Mouse (Mus musculus): Measurements from ENCODE around the gene Gm884. TPM values are rescaled to one million over a fixed set of nuclear protein-coding genes. Genes with fewer than 3 reads are reported as not detected.
"Not testable (repeated sequence)": the region's sequence is repeated elsewhere in the genome, so short reads cannot be mapped to it uniquely, and the experiment has no call there.

Gene Gm884
- total RNA-seq, 1 experiment from 2014 or later = not detected

DNA sequence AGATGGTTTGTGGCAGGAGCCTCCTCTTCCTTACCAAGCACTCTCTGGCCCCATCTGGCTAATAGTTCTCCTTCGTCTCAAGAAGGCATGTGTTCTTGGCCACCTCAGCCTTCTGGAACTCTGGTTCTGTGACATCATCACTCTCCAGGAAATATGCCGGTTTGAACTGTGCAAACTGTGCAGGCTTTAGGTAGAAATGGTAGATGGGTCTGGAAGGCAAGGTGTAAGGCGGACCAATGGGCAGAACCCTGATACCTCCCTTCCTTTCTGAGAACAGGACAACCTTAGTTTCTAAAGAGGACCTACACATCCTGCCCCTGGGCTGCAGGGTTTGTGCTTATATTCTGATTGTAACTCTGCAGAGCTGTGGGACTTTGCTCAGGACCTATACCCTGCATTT is 17.9 kb upstream of the Gm884 start, which contains the start of gene Lyzl6:
Gene Lyzl6, minus strand, starts transcription at position 101 of the 400 bp plus-strand sequence.
- ATAC-seq (ENCODE audit: extremely low read depth, insufficient number of reproducible peaks, low FRiP score, poor library complexity, severe bottlenecking) = no peak

DNA sequence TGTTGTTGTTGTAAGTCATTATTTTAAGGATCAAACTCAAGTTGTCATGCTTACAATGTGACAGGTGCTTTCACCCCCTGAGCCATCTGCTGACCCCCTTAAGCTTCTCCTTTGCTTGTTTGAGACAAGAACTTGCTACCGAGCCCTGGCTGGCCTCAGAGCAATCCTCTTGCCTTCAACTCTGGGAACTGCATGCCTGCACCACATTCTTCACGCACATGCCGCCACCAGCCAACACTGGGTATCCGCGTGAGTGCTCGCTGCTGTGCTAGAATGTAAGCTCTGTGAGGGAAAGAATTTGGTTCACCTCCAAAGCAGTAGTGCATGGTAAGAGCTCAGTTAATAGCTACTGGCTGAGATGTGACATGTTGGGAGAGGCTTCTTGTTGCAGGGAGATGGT is 15.3 kb upstream of the Gm884 start:
- no peak for ATAC-seq (ENCODE audit: extremely low read depth, insufficient number of reproducible peaks, low FRiP score, poor library complexity, severe bottlenecking)

DNA sequence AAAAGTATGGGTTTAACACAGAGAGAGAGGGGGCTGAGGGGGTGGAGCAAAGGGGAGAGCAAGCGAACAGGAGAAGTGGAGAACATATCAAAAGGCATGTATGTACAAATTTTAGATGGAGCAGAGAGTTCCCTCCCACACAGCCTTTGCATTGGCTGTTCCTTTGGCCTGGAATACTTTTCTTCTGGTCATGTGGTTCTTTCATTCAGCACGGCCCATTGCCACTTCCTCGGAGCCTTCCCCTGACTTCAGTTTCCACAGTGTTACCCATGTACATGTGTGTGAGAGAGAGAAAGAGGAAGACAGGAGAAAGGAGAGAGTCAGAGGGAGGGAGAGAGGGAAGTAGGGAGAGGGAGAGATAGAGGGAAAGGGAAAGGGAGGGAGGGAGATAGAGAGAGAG is 14.5 kb upstream of the Gm884 start:
- no peak for ATAC-seq (ENCODE audit: extremely low read depth, insufficient number of reproducible peaks, low FRiP score, poor library complexity, severe bottlenecking)

DNA sequence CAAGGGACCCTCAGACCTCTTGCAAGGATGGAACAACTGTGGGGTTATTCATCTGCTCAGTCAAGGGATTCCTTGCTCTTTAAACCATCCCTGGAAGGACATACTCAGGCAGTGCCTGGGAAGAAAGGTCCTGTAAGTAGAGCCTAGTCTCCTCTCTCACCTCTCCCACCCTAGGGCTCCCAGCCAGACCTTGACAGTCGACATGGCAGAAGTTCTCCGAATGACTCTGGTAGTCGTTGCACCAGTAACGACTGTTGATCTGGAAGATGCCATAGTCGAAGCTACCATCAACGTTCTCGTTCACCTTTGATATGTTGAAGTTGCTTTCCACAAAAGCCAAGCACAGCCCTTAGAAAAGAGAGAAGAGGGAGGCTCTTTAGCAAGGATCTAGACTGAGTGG is 13.9 kb upstream of the Gm884 start:
- no peak for ATAC-seq (ENCODE audit: extremely low read depth, insufficient number of reproducible peaks, low FRiP score, poor library complexity, severe bottlenecking)

DNA sequence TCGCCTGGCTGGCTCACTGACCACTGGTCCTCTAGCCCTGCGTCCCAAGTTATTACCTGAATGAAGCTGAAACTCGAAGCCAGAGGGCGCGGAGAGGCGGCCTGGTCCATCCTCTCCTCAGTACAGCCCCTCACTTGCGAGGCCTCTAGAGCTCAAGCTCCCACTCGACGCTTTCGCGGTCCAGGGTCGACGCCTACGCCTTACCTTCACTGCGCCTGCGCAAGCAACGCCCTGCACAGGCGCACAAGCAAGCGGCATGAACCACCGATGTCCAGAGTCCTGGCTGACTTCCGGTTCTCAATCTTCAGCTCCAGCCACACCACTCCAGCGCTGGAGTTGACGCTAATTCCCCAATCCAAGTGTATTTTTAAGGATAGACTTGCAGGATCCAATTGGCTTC is 6.5 kb upstream of the Gm884 start:
- ATAC-seq (ENCODE audit: extremely low read depth, insufficient number of reproducible peaks, low FRiP score, poor library complexity, severe bottlenecking) = no peak

DNA sequence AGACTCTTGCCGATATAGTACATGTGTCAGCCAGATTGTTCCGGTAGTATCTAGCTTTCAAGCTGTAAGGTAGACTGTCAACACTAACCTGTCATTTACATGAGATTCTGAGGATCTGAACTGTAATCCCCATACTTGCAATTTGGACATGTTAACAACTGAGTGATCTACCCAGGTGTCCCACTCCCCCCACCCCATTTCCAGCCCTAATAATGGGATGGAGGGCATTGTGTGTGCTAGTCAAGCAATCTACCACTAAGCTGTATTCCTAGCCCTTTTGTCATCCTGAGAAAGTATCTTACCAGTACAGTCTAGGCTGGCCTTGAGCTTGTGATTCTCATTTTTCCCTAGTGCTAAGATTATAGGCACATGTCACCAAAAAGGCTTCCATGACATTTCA is 10.2 kb downstream of the Gm884 start:
- ATAC-seq (ENCODE audit: extremely low read depth, insufficient number of reproducible peaks, low FRiP score, poor library complexity, severe bottlenecking) = no peak

DNA sequence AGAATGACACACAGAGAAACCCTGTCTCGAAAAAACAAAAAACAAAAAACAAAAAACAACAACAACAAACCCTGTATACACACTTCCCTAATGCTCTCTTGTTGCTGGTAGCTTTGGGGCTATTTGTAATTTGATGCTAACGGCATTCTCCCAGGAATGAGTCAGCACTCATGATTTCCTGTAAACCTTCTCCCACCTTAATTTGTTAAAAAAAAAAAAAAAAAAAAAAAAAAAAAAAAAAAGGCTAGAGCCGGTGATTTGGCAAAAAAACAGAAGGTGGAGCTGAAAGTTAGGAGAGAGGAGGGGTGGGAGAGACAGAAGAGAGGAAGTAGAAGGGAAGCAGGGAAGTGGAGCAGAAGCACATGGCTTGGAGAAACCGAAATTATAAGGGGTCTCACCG is 14.3 kb downstream of the Gm884 start:
- no peak for ATAC-seq (ENCODE audit: extremely low read depth, insufficient number of reproducible peaks, low FRiP score, poor library complexity, severe bottlenecking)

DNA sequence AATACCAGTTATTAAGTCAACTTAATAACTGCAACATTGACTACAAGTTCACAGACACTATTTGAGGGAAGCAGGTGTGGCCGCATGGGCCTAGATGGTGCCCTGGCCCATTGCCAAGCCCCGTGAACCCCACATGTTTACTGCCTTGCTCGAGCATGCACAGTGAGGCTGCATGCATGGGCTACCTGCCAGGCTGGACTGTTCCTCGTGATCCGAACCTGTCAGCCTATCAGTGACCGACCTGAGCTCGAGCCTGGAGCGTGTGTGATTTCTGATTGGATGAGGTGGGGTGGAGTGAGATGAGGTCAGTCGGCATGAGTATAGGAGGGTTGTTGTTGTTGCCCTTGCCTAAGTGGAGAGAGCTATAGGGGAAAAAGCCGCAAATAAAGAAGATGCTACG is 42.6 kb downstream of the Gm884 start:
- ATAC-seq (ENCODE audit: extremely low read depth, insufficient number of reproducible peaks, low FRiP score, poor library complexity, severe bottlenecking) = no peak

DNA sequence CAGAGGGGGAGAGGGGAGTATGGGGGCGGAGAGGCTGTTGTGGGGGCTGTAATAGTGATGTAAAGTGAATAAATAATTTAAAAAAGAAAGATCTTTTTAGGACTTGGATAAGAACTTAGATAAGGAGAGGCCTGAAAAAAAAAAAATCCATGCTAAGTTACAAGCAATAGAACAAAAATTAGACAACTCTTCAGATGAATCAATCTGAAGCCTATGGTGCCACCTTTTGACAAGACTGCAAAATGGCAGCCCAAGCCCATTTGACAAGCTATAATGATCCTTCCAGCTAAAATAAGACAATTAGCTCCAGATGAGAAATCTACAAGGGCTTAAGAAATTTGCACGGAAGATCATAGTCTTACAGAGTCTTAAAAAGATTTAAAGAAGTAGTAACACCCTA is 64.9 kb downstream of the Gm884 start:
- no peak for ATAC-seq (ENCODE audit: extremely low read depth, insufficient number of reproducible peaks, low FRiP score, poor library complexity, severe bottlenecking)

DNA sequence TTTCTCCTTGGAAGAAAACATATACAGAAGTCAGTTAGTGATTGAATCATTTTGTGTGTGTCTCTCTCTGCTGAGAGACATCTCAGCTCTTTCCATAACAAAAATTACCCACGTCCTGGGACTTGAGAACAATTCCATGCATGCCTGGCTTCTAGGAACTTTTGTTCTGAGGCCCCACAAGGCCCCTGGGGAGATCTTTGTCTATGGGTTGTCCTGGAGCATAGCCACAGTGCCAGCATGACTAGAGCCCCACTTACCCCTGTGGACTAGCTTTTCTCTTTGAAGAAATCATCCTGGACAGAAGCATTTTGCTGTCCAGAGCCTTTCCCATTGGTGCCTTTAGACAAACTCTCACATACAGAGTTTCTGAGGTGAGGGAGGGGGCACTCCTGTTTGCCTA is 86.0 kb downstream of the Gm884 start:
- not testable (repeated sequence) for ATAC-seq (ENCODE audit: extremely low read depth, insufficient number of reproducible peaks, low FRiP score, poor library complexity, severe bottlenecking)

DNA sequence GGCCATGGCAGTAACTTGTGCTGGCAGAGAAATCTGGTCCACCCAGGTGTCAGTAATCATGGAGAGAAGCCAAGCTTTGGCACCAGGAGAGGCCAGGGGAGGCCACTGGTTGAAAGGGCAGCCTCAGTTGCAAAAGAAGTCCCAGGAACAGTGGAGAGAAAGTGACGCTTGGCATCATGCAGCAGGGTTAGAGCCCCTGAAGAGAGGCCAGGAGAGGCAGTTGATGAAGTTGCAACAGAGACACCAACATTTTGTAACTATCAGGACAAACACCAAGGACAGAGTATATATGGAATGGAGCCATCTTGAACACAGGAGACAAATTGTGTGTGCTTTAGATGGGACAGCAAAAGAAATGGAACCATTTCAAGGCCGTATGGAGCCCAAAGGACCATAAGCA is 108.8 kb downstream of the Gm884 start:
- no peak for ATAC-seq (ENCODE audit: extremely low read depth, insufficient number of reproducible peaks, low FRiP score, poor library complexity, severe bottlenecking)

DNA sequence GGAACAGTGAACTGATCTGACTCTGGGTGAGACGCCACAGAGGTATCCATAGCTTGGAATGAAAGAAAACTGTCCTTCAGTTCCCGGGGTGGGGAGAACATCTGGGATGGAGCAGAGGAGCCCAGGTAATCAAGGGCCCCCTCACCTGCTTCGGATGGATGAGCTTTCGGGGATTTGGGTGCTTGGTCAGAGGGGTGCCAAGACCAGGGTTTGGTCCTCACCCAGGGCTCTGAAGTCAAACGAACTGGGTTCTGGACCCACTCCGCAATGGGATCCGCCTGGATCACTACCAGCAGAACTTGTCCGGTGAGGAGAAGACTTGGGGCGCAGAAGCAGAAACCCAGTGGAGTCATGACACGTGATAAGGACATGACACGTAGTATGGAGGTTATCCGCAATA is 116.4 kb downstream of the Gm884 start, which contains the start of gene Lrrc37a:
Gene Lrrc37a, minus strand, starts transcription at position 101 of the 400 bp plus-strand sequence.
- no peak for ATAC-seq (ENCODE audit: extremely low read depth, insufficient number of reproducible peaks, low FRiP score, poor library complexity, severe bottlenecking)

Other genes with a start within 250 kb of the Gm884 start
- gene Plekhm1, start 208.5 kb downstream of the Gm884 start, total RNA-seq (2017) = 28.5 and 29.7 TPM in 2 replicates
- under 0.01 TPM in 1 of 2 replicates, not detected in the other for gene Lrrc37a, start 116.5 kb downstream of the Gm884 start, total RNA-seq (2017)
- gene Lyzl6, start 17.8 kb upstream of the Gm884 start, total RNA-seq (2017) = not detected in 2 replicates
- gene Rprml, start 28.4 kb upstream of the Gm884 start, total RNA-seq (2017) = not detected in 2 replicates
- gene Gosr2, start 76.8 kb upstream of the Gm884 start, total RNA-seq (2017) = 43.5 and 51.4 TPM in 2 replicates
- not detected in 2 replicates for gene Wnt9b, start 128.7 kb upstream of the Gm884 start, total RNA-seq (2017)
- not detected in 2 replicates for gene Wnt3, start 153.0 kb upstream of the Gm884 start, total RNA-seq (2017)